Mouse (Mus musculus): ENCODE measurements around the gene Gabbr2. TPM values are rescaled to one million over a fixed set of nuclear protein-coding genes. Genes with fewer than 3 reads are reported as not detected.

Gabbr2 gene
- polyA plus RNA-seq, 1 experiment from 2014 or later: 16.4 TPM

GRCm38 (mm10) chr4:46821709-46822108 is 170.0 kb downstream of the Gabbr2 start:
- WGBS: 60% methylated on average over 11 of the region's 11 CpGs
- ATAC-seq (ENCODE audit: low read depth): no peak

GRCm38 (mm10) chr4:46814954-46815353 is 176.7 kb downstream of the Gabbr2 start:
- no peak overlapping the region for H3K27ac ChIP-seq (ENCODE audit: low read depth, low read length)
- H3K9me3 ChIP-seq (ENCODE audit: control insufficient read depth, low read length): no peaks in the 10 kb centered on the region
- no peaks in the 10 kb centered on the region for H3K36me3 ChIP-seq (ENCODE audit: control insufficient read depth, insufficient read depth, low read length)
- H3K4me2 ChIP-seq (ENCODE audit: low read depth, low read length): no peak overlapping the region
- no peak for ATAC-seq (ENCODE audit: low read depth)
- no peaks in the 10 kb centered on the region for H3K4me1 ChIP-seq (ENCODE audit: control insufficient read depth, insufficient read depth, low read length)
- no peak overlapping the region for H3K4me3 ChIP-seq (ENCODE audit: low read depth, low read length)
- no peaks in the 10 kb centered on the region for H3K27me3 ChIP-seq (ENCODE audit: control insufficient read depth, insufficient read depth, low read length)
- H3K9ac ChIP-seq (replicated peaks; ENCODE audit: low read depth, low read length): no peak overlapping the region
- 66% methylated on average over 4 of the region's 4 CpGs for WGBS

More at GRCm38 (mm10) chr4:46821709-46822108, 170.0 kb downstream of the Gabbr2 start:
- no peaks in the 10 kb centered on the region for H3K9me3 ChIP-seq (ENCODE audit: control insufficient read depth, low read length)
- H3K4me2 ChIP-seq (ENCODE audit: low read depth, low read length): no peak overlapping the region
- no peak overlapping the region for H3K4me3 ChIP-seq (ENCODE audit: low read depth, low read length)
- no peak overlapping the region for H3K27ac ChIP-seq (ENCODE audit: low read depth, low read length)
- no peaks in the 10 kb centered on the region for H3K4me1 ChIP-seq (ENCODE audit: control insufficient read depth, insufficient read depth, low read length)
- no peaks in the 10 kb centered on the region for H3K36me3 ChIP-seq (ENCODE audit: control insufficient read depth, insufficient read depth, low read length)
- no peak overlapping the region for H3K9ac ChIP-seq (replicated peaks; ENCODE audit: low read depth, low read length)
- no peaks in the 10 kb centered on the region for H3K27me3 ChIP-seq (ENCODE audit: control insufficient read depth, insufficient read depth, low read length)

- no peaks in the 10 kb centered on the region for H3K4me1 ChIP-seq (ENCODE audit: control insufficient read depth, insufficient read depth, low read length)
- no peaks in the 10 kb centered on the region for H3K27me3 ChIP-seq (ENCODE audit: control insufficient read depth, insufficient read depth, low read length)
- no peak overlapping the region for H3K4me3 ChIP-seq (ENCODE audit: low read depth, low read length)
- no peaks in the 10 kb centered on the region for H3K9me3 ChIP-seq (ENCODE audit: control insufficient read depth, low read length)
- no peak overlapping the region for H3K4me2 ChIP-seq (ENCODE audit: low read depth, low read length)
- ATAC-seq (ENCODE audit: low read depth): no peak
- H3K9ac ChIP-seq (replicated peaks; ENCODE audit: low read depth, low read length): no peak overlapping the region
- no peaks in the 10 kb centered on the region for H3K36me3 ChIP-seq (ENCODE audit: control insufficient read depth, insufficient read depth, low read length)
- no peak overlapping the region for H3K27ac ChIP-seq (ENCODE audit: low read depth, low read length)
- 83% methylated on average over 10 of the region's 10 CpGs for WGBS
These were observed 177.4 kb downstream of the Gabbr2 start for GRCm38 (mm10) chr4:46814236-46814635.

GRCm38 (mm10) chr4:46811165-46811564 is 180.5 kb downstream of the Gabbr2 start:
- Histone ChIP-seq H3K36me3 (ENCODE audit: control insufficient read depth, insufficient read depth, low read length) (no peaks in the 10 kb centered on the region), H3K4me1 (ENCODE audit: control insufficient read depth, insufficient read depth, low read length) (no peaks in the 10 kb centered on the region), H3K27me3 (ENCODE audit: control insufficient read depth, insufficient read depth, low read length) (no peaks in the 10 kb centered on the region), H3K4me2 (ENCODE audit: low read depth, low read length) (no peak overlapping the region), H3K9ac (replicated peaks; ENCODE audit: low read depth, low read length) (no peak overlapping the region), H3K27ac (ENCODE audit: low read depth, low read length) (no peak overlapping the region), H3K4me3 (ENCODE audit: low read depth, low read length) (no peak overlapping the region), H3K9me3 (ENCODE audit: control insufficient read depth, low read length) (no peaks in the 10 kb centered on the region)
- ATAC-seq (ENCODE audit: low read depth): no peak
- WGBS: 46% methylated on average over 5 of the region's 5 CpGs

GRCm38 (mm10) chr4:46806876-46807275 is 184.8 kb downstream of the Gabbr2 start:
- no peak for ATAC-seq (ENCODE audit: low read depth)
- H3K4me2 ChIP-seq (ENCODE audit: low read depth, low read length): no peak overlapping the region
- no peaks in the 10 kb centered on the region for H3K27me3 ChIP-seq (ENCODE audit: control insufficient read depth, insufficient read depth, low read length)
- WGBS: 79% methylated on average over 1 of the region's 1 CpGs
- H3K9ac ChIP-seq (replicated peaks; ENCODE audit: low read depth, low read length): no peak overlapping the region
- H3K27ac ChIP-seq (ENCODE audit: low read depth, low read length): no peak overlapping the region
- no peaks in the 10 kb centered on the region for H3K4me1 ChIP-seq (ENCODE audit: control insufficient read depth, insufficient read depth, low read length)
- H3K9me3 ChIP-seq (ENCODE audit: control insufficient read depth, low read length): no peaks in the 10 kb centered on the region
- H3K4me3 ChIP-seq (ENCODE audit: low read depth, low read length): no peak overlapping the region
- no peaks in the 10 kb centered on the region for H3K36me3 ChIP-seq (ENCODE audit: control insufficient read depth, insufficient read depth, low read length)

GRCm38 (mm10) chr4:46805910-46806309 is 185.8 kb downstream of the Gabbr2 start:
- no peak overlapping the region for H3K9ac ChIP-seq (replicated peaks; ENCODE audit: low read depth, low read length)
- no peaks in the 10 kb centered on the region for H3K27me3 ChIP-seq (ENCODE audit: control insufficient read depth, insufficient read depth, low read length)
- H3K4me3 ChIP-seq (ENCODE audit: low read depth, low read length): no peak overlapping the region
- H3K4me1 ChIP-seq (ENCODE audit: control insufficient read depth, insufficient read depth, low read length): no peaks in the 10 kb centered on the region
- no peaks in the 10 kb centered on the region for H3K9me3 ChIP-seq (ENCODE audit: control insufficient read depth, low read length)
- no peak overlapping the region for H3K27ac ChIP-seq (ENCODE audit: low read depth, low read length)
- 61% methylated on average over 3 of the region's 3 CpGs for WGBS
- no peaks in the 10 kb centered on the region for H3K36me3 ChIP-seq (ENCODE audit: control insufficient read depth, insufficient read depth, low read length)
- no peak for ATAC-seq (ENCODE audit: low read depth)
- no peak overlapping the region for H3K4me2 ChIP-seq (ENCODE audit: low read depth, low read length)

GRCm38 (mm10) chr4:46802386-46802785 is 189.3 kb downstream of the Gabbr2 start:
- no peak overlapping the region for H3K4me2 ChIP-seq (ENCODE audit: low read depth, low read length)
- H3K4me3 ChIP-seq (ENCODE audit: low read depth, low read length): no peak overlapping the region
- WGBS: 93% methylated on average over 7 of the region's 7 CpGs
- H3K4me1 ChIP-seq (ENCODE audit: control insufficient read depth, insufficient read depth, low read length): no peaks in the 10 kb centered on the region
- no peak overlapping the region for H3K27ac ChIP-seq (ENCODE audit: low read depth, low read length)
- no peaks in the 10 kb centered on the region for H3K36me3 ChIP-seq (ENCODE audit: control insufficient read depth, insufficient read depth, low read length)
- H3K9ac ChIP-seq (replicated peaks; ENCODE audit: low read depth, low read length): no peak overlapping the region
- H3K27me3 ChIP-seq (ENCODE audit: control insufficient read depth, insufficient read depth, low read length): no peaks in the 10 kb centered on the region
- H3K9me3 ChIP-seq (ENCODE audit: control insufficient read depth, low read length): no peaks in the 10 kb centered on the region
- ATAC-seq (ENCODE audit: low read depth): no peak

- Histone ChIP-seq H3K27ac (ENCODE audit: low read depth, low read length) (no peak overlapping the region), H3K4me1 (ENCODE audit: control insufficient read depth, insufficient read depth, low read length) (no peaks in the 10 kb centered on the region), H3K9me3 (ENCODE audit: control insufficient read depth, low read length) (no peaks in the 10 kb centered on the region), H3K27me3 (ENCODE audit: control insufficient read depth, insufficient read depth, low read length) (no peaks in the 10 kb centered on the region), H3K36me3 (ENCODE audit: control insufficient read depth, insufficient read depth, low read length) (no peaks in the 10 kb centered on the region), H3K9ac (replicated peaks; ENCODE audit: low read depth, low read length) (no peak overlapping the region), H3K4me2 (ENCODE audit: low read depth, low read length) (no peak overlapping the region), H3K4me3 (ENCODE audit: low read depth, low read length) (no peak overlapping the region)
- 45% methylated on average over 4 of the region's 4 CpGs for WGBS
- ATAC-seq (ENCODE audit: low read depth): no peak
These were observed 191.8 kb downstream of the Gabbr2 start for GRCm38 (mm10) chr4:46799904-46800303.

- WGBS: 61% methylated on average over 7 of the region's 7 CpGs
These were observed 196.0 kb downstream of the Gabbr2 start for GRCm38 (mm10) chr4:46795707-46796106.

GRCm38 (mm10) chr4:46794583-46794982 is 197.1 kb downstream of the Gabbr2 start:
- Histone ChIP-seq H3K9ac (replicated peaks; ENCODE audit: low read depth, low read length) (no peak overlapping the region), H3K4me2 (ENCODE audit: low read depth, low read length) (no peak overlapping the region), H3K27ac (ENCODE audit: low read depth, low read length) (no peak overlapping the region), H3K36me3 (ENCODE audit: control insufficient read depth, insufficient read depth, low read length) (no peaks in the 10 kb centered on the region), H3K27me3 (ENCODE audit: control insufficient read depth, insufficient read depth, low read length) (no peaks in the 10 kb centered on the region), H3K4me3 (ENCODE audit: low read depth, low read length) (no peak overlapping the region), H3K4me1 (ENCODE audit: control insufficient read depth, insufficient read depth, low read length) (no peaks in the 10 kb centered on the region), H3K9me3 (ENCODE audit: control insufficient read depth, low read length) (no peaks in the 10 kb centered on the region)
- no peak for ATAC-seq (ENCODE audit: low read depth)
- WGBS: 90% methylated on average over 7 of the region's 7 CpGs

More at GRCm38 (mm10) chr4:46795707-46796106, 196.0 kb downstream of the Gabbr2 start:
- Histone ChIP-seq H3K4me3 (ENCODE audit: low read depth, low read length) (no peak overlapping the region), H3K36me3 (ENCODE audit: control insufficient read depth, insufficient read depth, low read length) (no peaks in the 10 kb centered on the region), H3K9me3 (ENCODE audit: control insufficient read depth, low read length) (no peaks in the 10 kb centered on the region), H3K4me2 (ENCODE audit: low read depth, low read length) (no peak overlapping the region), H3K27ac (ENCODE audit: low read depth, low read length) (no peak overlapping the region), H3K9ac (replicated peaks; ENCODE audit: low read depth, low read length) (no peak overlapping the region), H3K4me1 (ENCODE audit: control insufficient read depth, insufficient read depth, low read length) (no peaks in the 10 kb centered on the region), H3K27me3 (ENCODE audit: control insufficient read depth, insufficient read depth, low read length) (no peaks in the 10 kb centered on the region)
- no peak for ATAC-seq (ENCODE audit: low read depth)
